In genomic region chr9:32585357-32585756, GRCm38 (mm10) we compare ENCODE assay signal across 9 mouse cellular contexts. TPM values are rescaled to one million over a fixed set of nuclear protein-coding genes. Genes with fewer than 3 reads are reported as not detected.
DNase-seq lines count a peak whose midpoint lies in the region; ATAC-seq and TF ChIP-seq lines count a peak whose summit lies in the region.
"Had no signal": no experiment of that assay in that cellular context is flagged by ENCODE, and none has a peak within 500 bp of the region (broad histone marks: within the 10 kb centered on the region; RNA-seq: fewer than 3 reads in every experiment).

No protein-coding gene starts in this region.

- no peak for TF ChIP-seq POLR2A in bone marrow, adult 2 months (IDR thresholded peaks at IDR 0.05; ENCODE audit: borderline replicate concordance, control insufficient read depth, low read depth, low read length)

- H3K4me2 ChIP-seq in heart, postnatal 0 days (ENCODE audit: low read depth, low read length) = no peak overlapping the region
- H3K4me2 ChIP-seq in heart, embryonic 11.5 days = no peak overlapping the region
- no peak overlapping the region for H3K4me2 ChIP-seq in midbrain, embryonic 12.5 days (replicated peaks)
- no peak overlapping the region for H3K4me2 ChIP-seq in midbrain, embryonic 16.5 days (ENCODE audit: low read length)
- H3K4me2 ChIP-seq in neural tube, embryonic 15.5 days = no peak overlapping the region
- H3K4me2 ChIP-seq: limb, embryonic 15.5 days had no signal

- no peak overlapping the region for H3K9ac ChIP-seq in heart, postnatal 0 days (replicated peaks; ENCODE audit: low read depth, low read length)
- H3K9ac ChIP-seq in heart, embryonic 11.5 days (ENCODE audit: low read depth, low read length) = no peak overlapping the region
- no peak overlapping the region for H3K9ac ChIP-seq in midbrain, embryonic 12.5 days (replicated peaks)
- H3K9ac ChIP-seq in midbrain, embryonic 16.5 days (ENCODE audit: low read depth, low read length) = no peak overlapping the region
- no peak overlapping the region for H3K9ac ChIP-seq in neural tube, embryonic 15.5 days (replicated peaks)
- H3K9ac ChIP-seq: limb, embryonic 15.5 days had no signal

- 37% methylated on average over 7 of the region's 7 CpGs for WGBS in heart, postnatal 0 days
- WGBS in heart, embryonic 11.5 days (ENCODE audit: insufficient replicate concordance) = 42% methylated on average over 7 of the region's 7 CpGs
- WGBS in midbrain, embryonic 12.5 days = 41% methylated on average over 7 of the region's 7 CpGs
- WGBS in midbrain, embryonic 16.5 days = 40% methylated on average over 7 of the region's 7 CpGs
- WGBS in bone marrow, adult 2 months = 55% methylated on average over 7 of the region's 7 CpGs
- 46% methylated on average over 7 of the region's 7 CpGs for WGBS in neural tube, embryonic 15.5 days

- DNase-seq in heart, postnatal 0 days (ENCODE audit: low spot score) = no peak
- DNase-seq in splenic B cell, adult 2 months (ENCODE audit: low read depth, low spot score) = peak; percentile 45
- no peak for DNase-seq in spleen, postnatal 4 days (ENCODE audit: low spot score in 2 of 2)

- no peaks in the 10 kb centered on the region for H3K36me3 ChIP-seq in heart, postnatal 0 days (replicated peaks; ENCODE audit: control insufficient read depth, insufficient read depth, low read length)
- H3K36me3 ChIP-seq in heart, embryonic 11.5 days (ENCODE audit: control insufficient read depth, insufficient read depth, low read length) = no peaks in the 10 kb centered on the region
- H3K36me3 ChIP-seq in midbrain, embryonic 12.5 days = no peaks in the 10 kb centered on the region
- H3K36me3 ChIP-seq in midbrain, embryonic 16.5 days (ENCODE audit: control insufficient read depth, insufficient read depth, low read length) = no peaks in the 10 kb centered on the region
- H3K36me3 ChIP-seq in splenic B cell, adult 2 months (ENCODE audit: control insufficient read depth, insufficient read depth, low read length, poor library complexity, severe bottlenecking) = no peaks in the 10 kb centered on the region
- H3K36me3 ChIP-seq in neural tube, embryonic 15.5 days = no peaks in the 10 kb centered on the region
- H3K36me3 ChIP-seq: limb, embryonic 15.5 days had no signal

- TF ChIP-seq CTCF in heart, postnatal 0 days (IDR thresholded peaks at IDR 0.05; ENCODE audit: low read depth) = peak; percentile 45
- peak; percentile 59; the same call in 1 of the 2 replicates for TF ChIP-seq CTCF in bone marrow, adult 2 months (IDR thresholded peaks at IDR 0.05; ENCODE audit: control insufficient read depth, insufficient read depth, low read length)

- H3K4me3 ChIP-seq in heart, postnatal 0 days (ENCODE audit: low read depth, low read length) = no peak overlapping the region
- H3K4me3 ChIP-seq in heart, embryonic 11.5 days (ENCODE audit: low read depth, low read length) = no peak overlapping the region
- H3K4me3 ChIP-seq in midbrain, embryonic 12.5 days = no peak overlapping the region
- H3K4me3 ChIP-seq in midbrain, embryonic 16.5 days (ENCODE audit: low read depth, low read length) = no peak overlapping the region
- H3K4me3 ChIP-seq in bone marrow, adult 2 months (replicated peaks; ENCODE audit: control insufficient read depth, low read depth, low read length) = no peak overlapping the region
- no peak overlapping the region for H3K4me3 ChIP-seq in neural tube, embryonic 15.5 days (replicated peaks)
- H3K4me3 ChIP-seq: limb, embryonic 15.5 days had no signal

- H3K9me3 ChIP-seq in heart, postnatal 0 days (replicated peaks; ENCODE audit: control insufficient read depth, low read length) = no peaks in the 10 kb centered on the region
- no peaks in the 10 kb centered on the region for H3K9me3 ChIP-seq in heart, embryonic 11.5 days (replicated peaks; ENCODE audit: control insufficient read depth, low read length)
- no peaks in the 10 kb centered on the region for H3K9me3 ChIP-seq in midbrain, embryonic 12.5 days
- H3K9me3 ChIP-seq in midbrain, embryonic 16.5 days (replicated peaks; ENCODE audit: control insufficient read depth, low read length, poor library complexity, severe bottlenecking) = no peaks in the 10 kb centered on the region
- no peaks in the 10 kb centered on the region for H3K9me3 ChIP-seq in neural tube, embryonic 15.5 days (replicated peaks)
- H3K9me3 ChIP-seq: limb, embryonic 15.5 days had no signal

- no peak overlapping the region for H3K27ac ChIP-seq in heart, postnatal 0 days (ENCODE audit: low read depth)
- no peak overlapping the region for H3K27ac ChIP-seq in heart, embryonic 11.5 days (ENCODE audit: low read depth, low read length)
- no peak overlapping the region for H3K27ac ChIP-seq in midbrain, embryonic 12.5 days (replicated peaks)
- no peak overlapping the region for H3K27ac ChIP-seq in midbrain, embryonic 16.5 days (ENCODE audit: low read length)
- H3K27ac ChIP-seq in bone marrow, adult 2 months (ENCODE audit: control insufficient read depth, insufficient read depth, low read depth, low read length, poor library complexity) = no peak overlapping the region
- H3K27ac ChIP-seq in neural tube, embryonic 15.5 days (replicated peaks) = no peak overlapping the region
- H3K27ac ChIP-seq: limb, embryonic 15.5 days had no signal

- ATAC-seq in heart, postnatal 0 days (ENCODE audit: insufficient read depth, low read depth) = no peak
- no peak for ATAC-seq in heart, embryonic 11.5 days (replicated peaks; ENCODE audit: insufficient number of reproducible peaks, low FRiP score, low TSS enrichment)
- ATAC-seq in midbrain, embryonic 12.5 days (ENCODE audit: low FRiP score, low read depth) = peak; percentile 71
- ATAC-seq in midbrain, embryonic 16.5 days = no peak; the same call in 1 of the 2 replicates
- ATAC-seq in neural tube, embryonic 15.5 days (ENCODE audit: low FRiP score) = no peak

- no peaks in the 10 kb centered on the region for H3K27me3 ChIP-seq in heart, postnatal 0 days (ENCODE audit: control insufficient read depth, insufficient read depth, low read length)
- H3K27me3 ChIP-seq in heart, embryonic 11.5 days (ENCODE audit: control insufficient read depth, insufficient read depth, low read length) = no peaks in the 10 kb centered on the region
- peaks cover 18% of the 10 kb centered on the region for H3K27me3 ChIP-seq in midbrain, embryonic 12.5 days
- 0 out of 2 replicates have a peak, but pooled peaks cover 3% of the 10 kb centered on the region for H3K27me3 ChIP-seq in midbrain, embryonic 16.5 days (ENCODE audit: control insufficient read depth, insufficient read depth, low read depth, low read length)
- H3K27me3 ChIP-seq in splenic B cell, adult 2 months (ENCODE audit: control insufficient read depth, insufficient read depth, low read length, poor library complexity, severe bottlenecking) = no peaks in the 10 kb centered on the region
- no peaks in the 10 kb centered on the region for H3K27me3 ChIP-seq in neural tube, embryonic 15.5 days (replicated peaks)
- H3K27me3 ChIP-seq: limb, embryonic 15.5 days had no signal

- H3K4me1 ChIP-seq in heart, postnatal 0 days (ENCODE audit: control insufficient read depth, insufficient read depth) = no peaks in the 10 kb centered on the region
- H3K4me1 ChIP-seq in heart, embryonic 11.5 days (ENCODE audit: control insufficient read depth, insufficient read depth, low read length) = no peaks in the 10 kb centered on the region
- no peaks in the 10 kb centered on the region for H3K4me1 ChIP-seq in midbrain, embryonic 12.5 days
- 0 out of 2 replicates have a peak, but pooled peaks cover 2% of the 10 kb centered on the region for H3K4me1 ChIP-seq in midbrain, embryonic 16.5 days (ENCODE audit: control insufficient read depth, insufficient read depth, low read length)
- no peaks in the 10 kb centered on the region for H3K4me1 ChIP-seq in bone marrow, adult 2 months (ENCODE audit: control insufficient read depth, insufficient read depth, low read length)
- no peaks in the 10 kb centered on the region for H3K4me1 ChIP-seq in neural tube, embryonic 15.5 days
- H3K4me1 ChIP-seq: limb, embryonic 15.5 days had no signal

- no peak for TF ChIP-seq EP300 in heart, postnatal 0 days (IDR thresholded peaks at IDR 0.05; ENCODE audit: low read depth)

RNA-seq across cellular contexts. Expression of gene Fli1, which starts 42.7 kb away (rescaled TPM):
- total RNA-seq in heart, postnatal 0 days (2014; rRNA removed; ENCODE audit: low replicate concordance) = 25.9 and 29.5 TPM in 2 replicates
- polyA plus RNA-seq in heart, postnatal 0 days (2015; fragmentation: Nextera tagmentation; extraction: Ambion mirVana) = 19.0 and 19.2 TPM in 2 replicates
- polyA plus RNA-seq in heart, embryonic 11.5 days (2014; fragmentation: Nextera tagmentation; extraction: Ambion mirVana) = 17.1 and 18.7 TPM in 2 replicates
- 10.9 and 11.0 TPM in 2 replicates for polyA plus RNA-seq in midbrain, embryonic 12.5 days (2016; fragmentation: Nextera tagmentation; extraction: Ambion mirVana)
- polyA plus RNA-seq in midbrain, embryonic 16.5 days (2015; fragmentation: Nextera tagmentation; extraction: Ambion mirVana) = 6.0 and 7.2 TPM in 2 replicates
- 17.4 and 33.9 TPM in 2 replicates for polyA plus RNA-seq in bone marrow, adult 2 months (2011; ENCODE audit: insufficient read depth, insufficient read length, low replicate concordance, missing spikeins)
- 7.9 and 12.5 TPM in 2 replicates for polyA plus RNA-seq in neural tube, embryonic 15.5 days (2015; fragmentation: Nextera tagmentation; extraction: Ambion mirVana)

RNA-seq across cellular contexts. Expression of gene Ets1, which starts 50.7 kb away (rescaled TPM):
- total RNA-seq in heart, postnatal 0 days (2014; rRNA removed; ENCODE audit: low replicate concordance) = 55.8 and 72.7 TPM in 2 replicates
- polyA plus RNA-seq in heart, postnatal 0 days (2015; fragmentation: Nextera tagmentation; extraction: Ambion mirVana) = 31.6 and 34.3 TPM in 2 replicates
- 38.3 and 53.0 TPM in 2 replicates for polyA plus RNA-seq in heart, embryonic 11.5 days (2014; fragmentation: Nextera tagmentation; extraction: Ambion mirVana)
- 26.2 and 26.3 TPM in 2 replicates for polyA plus RNA-seq in midbrain, embryonic 12.5 days (2016; fragmentation: Nextera tagmentation; extraction: Ambion mirVana)
- polyA plus RNA-seq in midbrain, embryonic 16.5 days (2015; fragmentation: Nextera tagmentation; extraction: Ambion mirVana) = 17.5 and 19.3 TPM in 2 replicates
- 23.5 and 34.5 TPM in 2 replicates for polyA plus RNA-seq in bone marrow, adult 2 months (2011; ENCODE audit: insufficient read depth, insufficient read length, low replicate concordance, missing spikeins)
- 17.6 and 34.5 TPM in 2 replicates for polyA plus RNA-seq in neural tube, embryonic 15.5 days (2015; fragmentation: Nextera tagmentation; extraction: Ambion mirVana)
